Mouse (Mus musculus) ES-E14 (cell line): ENCODE data around the gene Arl8a. TPM values are rescaled to one million over a fixed set of nuclear protein-coding genes. Genes with fewer than 3 reads are reported as not detected.
A peak's percentile ranks its signal among the peaks of the same experiment; 100 is the strongest.
"Not testable (repeated sequence)": the region's sequence is repeated elsewhere in the genome, so short reads cannot be mapped to it uniquely, and the experiment has no call there.

ENCODE experiments used
- DNase-seq: peaks from one replicate; pipeline ENCODE4 v3.0.0-alpha.2; 2013; ENCODE audit warnings: low read depth, low spot score
- H3K27ac ChIP-seq: 2 replicates; pipeline ENCODE4 v1.5.1; 2012; ENCODE audit warnings: low read depth, mild to moderate bottlenecking, low read length, moderate library complexity, mixed read lengths; ENCODE audit not compliant: poor library complexity, insufficient read depth, severe bottlenecking
- H3K36me3 ChIP-seq: 2 replicates; pipeline ENCODE4 v1.6.1; 2012; ENCODE audit warnings: mild to moderate bottlenecking, low read length, moderate library complexity, mixed read lengths; ENCODE audit not compliant: control insufficient read depth, poor library complexity, insufficient read depth, severe bottlenecking
- H3K4me1 ChIP-seq, 2 experiments: fragments of 150-350 bp in 1 of 2; sonication (generic) in 1 of 2; 2 replicates each; pipeline ENCODE4 v1.6.1; 2012; ENCODE audit warnings: low read length in 2 of 2, mild to moderate bottlenecking in 1 of 2, mixed read lengths in 1 of 2; ENCODE audit not compliant: control insufficient read depth in 2 of 2, insufficient read depth in 2 of 2, poor library complexity in 1 of 2
- H3K4me3 ChIP-seq, 2 experiments: fragments of 150-350 bp in 1 of 2; sonication (generic) in 1 of 2; 2 replicates each; pipeline ENCODE4 v1.5.1; 2012; ENCODE audit warnings: low read length in 2 of 2, low read depth in 1 of 2, mild to moderate bottlenecking in 1 of 2, mixed read lengths in 1 of 2; ENCODE audit not compliant: insufficient read depth in 1 of 2, poor library complexity in 1 of 2, severe bottlenecking in 1 of 2
- H3K9ac ChIP-seq: 2 replicates; pipeline ENCODE4 v1.6.1; 2012; ENCODE audit warnings: low read depth, mild to moderate bottlenecking, low read length, mixed read lengths; ENCODE audit not compliant: poor library complexity, insufficient read depth, severe bottlenecking
- H3K9me3 ChIP-seq: fragments of 150-350 bp; sonication (generic); 2 replicates; pipeline ENCODE4 v1.6.1; 2012; ENCODE audit warnings: low read depth, mild to moderate bottlenecking, low read length; ENCODE audit not compliant: control insufficient read depth, insufficient read depth
- CHD2 ChIP-seq: IDR thresholded peaks from 2 replicates; pipeline ENCODE4 v1.6.1; 2014; ENCODE audit warnings: mild to moderate bottlenecking, low read depth, low read length, inconsistent platforms
- HCFC1 ChIP-seq: IDR thresholded peaks from 2 replicates; pipeline ENCODE4 v1.6.1; 2012; ENCODE audit warnings: low read length, inconsistent platforms, borderline replicate concordance; ENCODE audit not compliant: insufficient read depth
- MAFK ChIP-seq: IDR thresholded peaks from 2 replicates; pipeline ENCODE4 v1.6.1; 2014; ENCODE audit warnings: mild to moderate bottlenecking, low read depth, low read length, inconsistent platforms; ENCODE audit not compliant: insufficient read depth
- ZC3H11A ChIP-seq: IDR thresholded peaks from 2 replicates; pipeline ENCODE4 v1.6.1; 2012; ENCODE audit warnings: low read depth, mild to moderate bottlenecking, inconsistent platforms, low read length, borderline replicate concordance
- ZNF384 ChIP-seq: IDR thresholded peaks from 2 replicates; pipeline ENCODE4 v1.6.1; 2012; ENCODE audit warnings: low read depth, low read length, inconsistent platforms
- in situ Hi-C, 2 experiments: fragments of 600-800 bp; cut with MboI; formaldehyde crosslinking; loops; one replicate each; pipeline ENCODE4 v1.15.1; 2025; ENCODE audit warnings: low sequenced_read_pairs in 2 of 2, inconsistent platforms in 1 of 2; ENCODE audit not compliant: unreplicated experiment in 2 of 2
- total RNA-seq: library from RNA; depleted of rRNA; stranded (reverse); fragments of 300-350 nt; gene quantifications from 2 replicates; pipeline ENCODE4 v1.2.3, GENCODE M21; 2012

Arl8a gene
- total RNA-seq, 1 experiment: 17.5 TPM

DNA sequence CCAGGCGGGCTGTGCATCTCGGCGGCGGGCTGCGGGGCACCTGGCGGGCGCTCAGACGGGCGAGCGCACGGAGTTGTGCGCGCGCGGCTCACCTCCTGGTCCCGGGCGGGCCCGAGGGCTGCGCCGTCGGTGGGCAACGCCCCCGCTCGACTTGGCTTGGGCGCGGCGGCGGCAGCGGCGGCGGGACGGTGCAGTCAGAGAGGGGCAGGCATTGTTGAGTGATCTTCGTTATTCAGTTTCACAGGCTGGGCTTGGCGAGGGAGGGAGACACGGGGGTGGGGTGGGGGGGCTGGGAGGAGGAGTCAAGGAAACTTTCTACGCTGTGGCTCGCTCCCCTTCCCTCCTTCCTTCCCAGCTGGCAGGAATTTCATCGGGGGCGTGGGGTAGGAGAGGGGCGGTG lies 41.5 kb upstream of the Arl8a start, which contains the start of gene Lgr6:
Gene Lgr6, minus strand, starts transcription at position 153 of the 400 bp plus-strand sequence.
- TF ChIP-seq HCFC1 (no peak), CHD2 (no peak), ZC3H11A (no peak), MAFK (no peak), ZNF384 (no peak)
- Histone ChIP-seq H3K4me3 (peak within 1 kb of the TSS; percentile 64 to 77), H3K36me3 (no peaks in the 10 kb centered on the region), H3K9me3 (no peaks in the 10 kb centered on the region), H3K4me1 (peaks cover 3 to 7% of the 10 kb centered on the region in 2 experiments; a peak in 2 of 4 replicates), H3K9ac (peak within 1 kb of the TSS; percentile 55), H3K27ac (no peak within 1 kb of the TSS)
- no peak for DNase-seq
- in situ Hi-C loops: loop anchor here in 1 of 2 experiments (10.0 kb wide), 1 partner anchor 110 kb away; no protein-coding TSS in a partner anchor

DNA sequence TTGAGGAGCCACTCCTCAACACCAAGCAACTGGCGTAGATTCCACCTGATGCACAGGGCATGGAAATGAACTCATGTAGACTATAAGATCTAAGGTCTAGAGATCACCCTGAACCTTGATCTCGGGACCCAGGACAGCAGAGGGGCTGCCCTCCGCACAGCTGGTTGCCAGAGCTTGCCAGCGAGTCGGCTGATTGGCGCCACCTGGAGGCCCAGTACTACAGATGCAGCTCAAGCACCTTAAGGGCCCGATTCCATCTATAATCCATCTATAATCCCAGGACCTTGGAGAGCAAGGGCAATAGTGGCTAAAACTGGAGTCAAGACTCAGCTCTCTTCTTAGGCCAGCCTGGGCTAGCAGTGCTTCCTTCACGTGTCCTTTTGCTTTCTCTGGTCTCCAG lies 40.7 kb upstream of the Arl8a start:
- TF ChIP-seq ZC3H11A: 0 out of 2 replicates have a peak, but pooled peaks have one; percentile 39
- peak; percentile 15; the same call in 1 of the 2 replicates for TF ChIP-seq ZNF384
- no peak for TF ChIP-seq MAFK
- TF ChIP-seq HCFC1: 0 out of 2 replicates have a peak, but pooled peaks have one; percentile 19
- no peak for TF ChIP-seq CHD2
- Histone ChIP-seq H3K27ac (no peak overlapping the region), H3K4me3 (peak overlapping the region in 1 of 2 experiments; percentile 64; a peak in 2 of 4 replicates), H3K9ac (no peak overlapping the region), H3K36me3 (no peaks in the 10 kb centered on the region), H3K4me1 (peaks cover 3 to 8% of the 10 kb centered on the region in 2 experiments; a peak in 2 of 4 replicates), H3K9me3 (no peaks in the 10 kb centered on the region)
- in situ Hi-C loops: loop anchor here in 1 of 2 experiments (10.0 kb wide), 1 partner anchor 111 kb away; no protein-coding TSS in a partner anchor
- peak; percentile 80 for DNase-seq

DNA sequence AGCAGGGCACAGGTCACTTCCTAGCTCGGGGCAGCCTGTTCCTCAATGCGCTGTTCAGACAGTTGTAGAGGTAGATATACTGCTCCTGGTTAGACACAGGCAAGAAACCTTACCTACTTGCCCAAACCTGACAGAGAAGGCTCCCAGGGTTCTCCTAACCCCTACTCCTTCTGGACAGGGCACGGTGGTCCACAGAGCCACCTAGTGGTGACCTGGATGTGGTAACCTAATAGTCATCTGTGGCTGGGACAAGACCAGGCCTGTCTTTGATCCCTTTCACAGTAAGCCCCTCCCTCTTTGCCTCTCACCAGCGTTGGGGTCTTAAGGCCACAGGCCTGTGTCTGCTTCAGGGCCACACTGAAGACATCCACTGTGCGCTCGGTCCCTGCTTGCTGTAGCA lies 38.0 kb upstream of the Arl8a start:
- no peaks in the 10 kb centered on the region for H3K36me3 ChIP-seq
- TF ChIP-seq CHD2 (no peak), ZNF384 (no peak), HCFC1 (no peak), MAFK (no peak), ZC3H11A (no peak)
- H3K4me3 ChIP-seq: peak overlapping the region; percentile 48 to 55
- H3K4me1 ChIP-seq: peaks cover 3 to 13% of the 10 kb centered on the region in 2 experiments; a peak in 2 of 4 replicates
- peak; percentile 77 for DNase-seq
- H3K27ac ChIP-seq: peak overlapping the region; percentile 64; the same call in 1 of the 2 replicates
- H3K9ac ChIP-seq: peak overlapping the region; percentile 77
- in situ Hi-C loops: loop anchor here in 1 of 2 experiments (10.0 kb wide), 1 partner anchor 114 kb away; no protein-coding TSS in a partner anchor
- no peaks in the 10 kb centered on the region for H3K9me3 ChIP-seq

DNA sequence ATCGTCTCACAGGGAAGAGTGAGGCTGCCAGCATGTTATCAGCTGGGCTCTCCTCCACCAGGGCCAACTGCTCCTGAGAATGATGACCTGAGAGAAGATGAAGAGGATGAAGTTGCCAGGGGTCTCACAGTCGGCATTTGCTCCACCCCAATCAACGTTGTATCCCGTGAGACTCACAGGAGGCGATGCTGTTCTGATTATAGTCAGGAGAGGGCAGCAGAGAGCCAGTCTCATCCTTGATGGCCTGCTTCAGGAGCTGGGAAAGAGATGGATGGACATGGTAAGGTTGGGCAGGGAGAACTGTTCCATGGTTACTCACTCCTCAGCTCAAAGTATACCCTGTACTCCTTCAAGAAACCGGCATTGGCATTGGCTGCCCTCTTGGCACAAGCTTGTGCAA lies 36.5 kb upstream of the Arl8a start:
- peak overlapping the region; percentile 25 to 55; a peak in 3 of 4 replicates for H3K4me3 ChIP-seq
- in situ Hi-C loops: no loop called here
- peak overlapping the region; percentile 77; the same call in 1 of the 2 replicates for H3K9ac ChIP-seq
- no peaks in the 10 kb centered on the region for H3K36me3 ChIP-seq
- no peaks in the 10 kb centered on the region for H3K9me3 ChIP-seq
- TF ChIP-seq ZC3H11A (no peak), HCFC1 (no peak), CHD2 (peak; percentile 57; the same call in 1 of the 2 replicates)
- H3K4me1 ChIP-seq: peaks cover 3 to 13% of the 10 kb centered on the region in 2 experiments; a peak in 2 of 4 replicates
- DNase-seq: peak; percentile 82
- no peak overlapping the region for H3K27ac ChIP-seq

DNA sequence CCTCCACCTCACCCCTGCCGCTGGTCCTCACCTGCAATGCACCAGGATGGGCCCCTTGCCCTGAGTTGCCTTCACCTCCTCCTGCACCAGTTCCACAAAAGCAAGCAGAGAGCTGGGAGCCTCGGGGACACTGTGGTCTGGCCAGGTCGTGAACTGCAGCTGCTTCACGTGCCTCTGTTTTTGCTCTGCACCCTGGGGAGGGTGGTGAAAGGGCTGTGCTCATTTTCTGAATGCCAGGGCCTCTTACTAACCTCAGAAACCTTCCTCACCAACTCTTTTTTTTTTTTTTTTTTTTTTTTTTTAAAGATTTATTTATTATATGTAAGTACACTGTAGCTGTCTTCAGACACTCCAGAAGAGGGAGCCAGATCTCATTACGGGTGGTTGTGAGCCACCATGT lies 35.4 kb upstream of the Arl8a start:
- DNase-seq, H3K4me3 ChIP-seq, in situ Hi-C loops, H3K9ac ChIP-seq, H3K27ac ChIP-seq, H3K9me3 ChIP-seq, H3K36me3 ChIP-seq: not testable (repeated sequence)
- H3K4me1 ChIP-seq: peaks cover 3 to 13% of the 10 kb centered on the region in 2 experiments; a peak in 2 of 4 replicates
